Mouse (Mus musculus) E14TG2a.4 (cell line): ENCODE measurements around the gene Sap25.

Experiments
- H3K27me3 ChIP-seq: 2 replicates; pipeline ENCODE4 v1.6.1; 2014; ENCODE audit warnings: low read length, control low read depth; ENCODE audit not compliant: insufficient read depth
- H3K36me3 ChIP-seq: 2 replicates; pipeline ENCODE4 v1.6.1; 2014; ENCODE audit warnings: low read length, control low read depth; ENCODE audit not compliant: insufficient read depth
- H3K4me1 ChIP-seq: replicated peaks from 2 replicates; pipeline ENCODE4 v1.6.1; 2014; ENCODE audit warnings: low read depth, low read length, control low read depth
- H3K4me3 ChIP-seq: replicated peaks from 2 replicates; pipeline ENCODE4 v1.5.1; 2014; ENCODE audit warnings: mild to moderate bottlenecking, low read length
- H3K9me3 ChIP-seq: 2 replicates; pipeline ENCODE4 v1.6.1; 2014; ENCODE audit warnings: low read length, control low read depth
- CTCF ChIP-seq: conservative IDR thresholded peaks from 2 replicates; pipeline ENCODE4 v1.5.1; 2014; ENCODE audit warnings: low read length
- NANOG ChIP-seq: IDR thresholded peaks from 2 replicates; pipeline ENCODE4 v1.6.1; 2014; ENCODE audit warnings: borderline replicate concordance, low read length, mixed read lengths
- POU5F1 ChIP-seq: IDR thresholded peaks from 2 replicates; pipeline ENCODE4 v1.6.1; 2014; ENCODE audit warnings: low read length, borderline replicate concordance

Gene Sap25

GRCm38 (mm10) chr5:137649251-137649650 is 8.1 kb downstream of the Sap25 start:
- Histone ChIP-seq H3K27me3 (peaks cover 22% of the 10 kb centered on the region), H3K9me3 (no peaks in the 10 kb centered on the region), H3K36me3 (peaks cover 30% of the 10 kb centered on the region), H3K4me3 (no peak overlapping the region), H3K4me1 (peaks cover 89% of the 10 kb centered on the region)
- TF ChIP-seq NANOG = no peak
- no peak for TF ChIP-seq CTCF
- TF ChIP-seq POU5F1 = no peak

GRCm38 (mm10) chr5:137649669-137650571 is 8.8 kb downstream of the Sap25 start:
- TF ChIP-seq NANOG = no peak
- no peak for TF ChIP-seq CTCF
- no peak for TF ChIP-seq POU5F1

GRCm38 (mm10) chr5:137652474-137652873 is 11.3 kb downstream of the Sap25 start:
- Histone ChIP-seq H3K9me3 (no peaks in the 10 kb centered on the region), H3K4me3 (no peak overlapping the region), H3K36me3 (peaks cover 49% of the 10 kb centered on the region), H3K27me3 (no peaks in the 10 kb centered on the region), H3K4me1 (peaks cover 73% of the 10 kb centered on the region)
- TF ChIP-seq NANOG (no peak), POU5F1 (no peak), CTCF (peak; percentile 82)

More at GRCm38 (mm10) chr5:137649669-137650571, 8.8 kb downstream of the Sap25 start:
- peaks cover 82% of the 10 kb centered on the region for H3K4me1 ChIP-seq
- peaks cover 34% of the 10 kb centered on the region for H3K36me3 ChIP-seq
- no peaks in the 10 kb centered on the region for H3K9me3 ChIP-seq
- H3K27me3 ChIP-seq = peaks cover 15% of the 10 kb centered on the region
- peak overlapping the region; percentile 55 for H3K4me3 ChIP-seq

GRCm38 (mm10) chr5:137653366-137653765 is 12.2 kb downstream of the Sap25 start:
- no peaks in the 10 kb centered on the region for H3K27me3 ChIP-seq
- peaks cover 66% of the 10 kb centered on the region for H3K4me1 ChIP-seq
- TF ChIP-seq CTCF (no peak), NANOG (no peak), POU5F1 (no peak)
- H3K9me3 ChIP-seq = no peaks in the 10 kb centered on the region
- peaks cover 57% of the 10 kb centered on the region for H3K36me3 ChIP-seq
- H3K4me3 ChIP-seq = no peak overlapping the region

GRCm38 (mm10) chr5:137654746-137655145 is 13.6 kb downstream of the Sap25 start:
- H3K9me3 ChIP-seq = no peaks in the 10 kb centered on the region
- no peak overlapping the region for H3K4me3 ChIP-seq
- no peaks in the 10 kb centered on the region for H3K27me3 ChIP-seq
- peaks cover 68% of the 10 kb centered on the region for H3K36me3 ChIP-seq
- peak; percentile 66 for TF ChIP-seq CTCF
- no peak for TF ChIP-seq NANOG
- peaks cover 55% of the 10 kb centered on the region for H3K4me1 ChIP-seq

GRCm38 (mm10) chr5:137656977-137657376 is 15.8 kb downstream of the Sap25 start:
- Histone ChIP-seq H3K9me3 (no peaks in the 10 kb centered on the region), H3K36me3 (peaks cover 78% of the 10 kb centered on the region), H3K4me3 (no peak overlapping the region), H3K4me1 (peaks cover 54% of the 10 kb centered on the region), H3K27me3 (no peaks in the 10 kb centered on the region)
- TF ChIP-seq CTCF = peak; percentile 53
- TF ChIP-seq POU5F1 = no peak
- no peak for TF ChIP-seq NANOG

- H3K36me3 ChIP-seq = peaks cover 77% of the 10 kb centered on the region
- peaks cover 45% of the 10 kb centered on the region for H3K4me1 ChIP-seq
- no peak overlapping the region for H3K4me3 ChIP-seq
- TF ChIP-seq NANOG = no peak
- TF ChIP-seq POU5F1 = no peak
- TF ChIP-seq CTCF = no peak
- no peaks in the 10 kb centered on the region for H3K9me3 ChIP-seq
- no peaks in the 10 kb centered on the region for H3K27me3 ChIP-seq
Measured at GRCm38 (mm10) chr5:137660064-137660688, 19.0 kb downstream of the Sap25 start.

GRCm38 (mm10) chr5:137663057-137663456 is 21.9 kb downstream of the Sap25 start:
- TF ChIP-seq POU5F1 = no peak
- TF ChIP-seq NANOG = no peak
- no peak for TF ChIP-seq CTCF
- Histone ChIP-seq H3K9me3 (no peaks in the 10 kb centered on the region), H3K4me3 (no peak overlapping the region), H3K4me1 (peaks cover 35% of the 10 kb centered on the region), H3K27me3 (no peaks in the 10 kb centered on the region), H3K36me3 (peaks cover 83% of the 10 kb centered on the region)
